Mouse (Mus musculus) left cerebral cortex, postnatal 4 days (tissue): ENCODE results near the gene Cyth4. TPM values are rescaled to one million over a fixed set of nuclear protein-coding genes. Genes with fewer than 3 reads are reported as not detected.

Experiments
- total RNA-seq, 2 experiments: library from RNA; stranded (reverse); gene quantifications; 2 replicates each; pipeline ENCODE4 v1.2.3; 2021

The Cyth4 gene
- total RNA-seq, 2 experiments from 2014 or later, result 3.9 to 6.0 TPM

Other genes with a start within 250 kb of the Cyth4 start
- gene Tex33, start 201.1 kb upstream of the Cyth4 start, total RNA-seq, result not detected
- 10 to 100 TPM; 29.2 to 30.4 TPM for gene Tst, start 191.1 kb upstream of the Cyth4 start, total RNA-seq
- 10 to 100 TPM; 57.2 to 58.7 TPM for gene Mpst, start 190.6 kb upstream of the Cyth4 start, total RNA-seq
- gene Kctd17, start 168.5 kb upstream of the Cyth4 start, total RNA-seq, result 100 to 1,000 TPM; 212 to 213 TPM
- not detected for gene Tmprss6, start 128.4 kb upstream of the Cyth4 start, total RNA-seq
- under 1 TPM in 1 of 2 experiments, not detected in 1; 0.08 TPM for gene Il2rb, start 101.8 kb upstream of the Cyth4 start, total RNA-seq
- 10 to 100 TPM; 12.2 to 13.4 TPM for gene C1qtnf6, start 65.6 kb upstream of the Cyth4 start, total RNA-seq
- gene Sstr3, start 52.4 kb upstream of the Cyth4 start, total RNA-seq, result 1 to 10 TPM; 5.5 to 6.5 TPM
- 1 to 10 TPM; 1.4 to 4.2 TPM for gene Rac2, start 24.3 kb upstream of the Cyth4 start, total RNA-seq
- gene Elfn2, start 121.7 kb downstream of the Cyth4 start, total RNA-seq, result 10 to 100 TPM; 79.2 to 81.2 TPM
- 1 to 10 TPM; 7.3 to 7.7 TPM for gene Mfng, start 176.4 kb downstream of the Cyth4 start, total RNA-seq
- 1 to 10 TPM; 5.2 to 5.4 TPM for gene Card10, start 206.0 kb downstream of the Cyth4 start, total RNA-seq
- 1 to 10 TPM; 8.3 to 9.1 TPM for gene Cdc42ep1, start 245.6 kb downstream of the Cyth4 start, total RNA-seq